Mouse (Mus musculus) embryonic facial prominence, embryonic 12.5 days (tissue): ENCODE data around the gene Spc24. TPM values are rescaled to one million over a fixed set of nuclear protein-coding genes. Genes with fewer than 3 reads are reported as not detected.

ENCODE experiments used
- ATAC-seq: fragments of 200-750 bp; cut with Nextera tagmentation; 2 replicates; pipeline ENCODE4 v1.8.0; 2017; ENCODE audit not compliant: insufficient number of reproducible peaks, insufficient read depth, low FRiP score, low TSS enrichment
- H3K27ac ChIP-seq: fragments of 300-500 bp; sonication (generic); 2 replicates; pipeline ENCODE4 v1.5.1; 2016; ENCODE audit warnings: mild to moderate bottlenecking
- H3K27me3 ChIP-seq: fragments of 300-500 bp; sonication (generic); 2 replicates; pipeline ENCODE4 v1.6.1; 2016; ENCODE audit warnings: mild to moderate bottlenecking, moderate library complexity
- H3K36me3 ChIP-seq: fragments of 300-500 bp; sonication (generic); 2 replicates; pipeline ENCODE4 v1.6.1; 2016; ENCODE audit warnings: mild to moderate bottlenecking
- H3K4me1 ChIP-seq: fragments of 300-500 bp; sonication (generic); 2 replicates; pipeline ENCODE4 v1.6.1; 2016
- H3K4me2 ChIP-seq: fragments of 300-500 bp; sonication (generic); replicated peaks from 2 replicates; pipeline ENCODE4 v1.6.1; 2016; ENCODE audit warnings: mild to moderate bottlenecking, moderate library complexity
- H3K4me3 ChIP-seq: fragments of 300-500 bp; sonication (generic); 2 replicates; pipeline ENCODE4 v1.5.1; 2016; ENCODE audit warnings: mild to moderate bottlenecking
- H3K9ac ChIP-seq: fragments of 300-500 bp; sonication (generic); 2 replicates; pipeline ENCODE4 v1.6.1; 2016; ENCODE audit warnings: mild to moderate bottlenecking, moderate library complexity
- H3K9me3 ChIP-seq: fragments of 300-500 bp; sonication (generic); 2 replicates; pipeline ENCODE4 v1.6.1; 2016; ENCODE audit warnings: mild to moderate bottlenecking, moderate library complexity
- WGBS: fragments of 180-500 bp; shearing (Covaris S2); methylation state at CpG from one replicate; pipeline ENCODE4 v1.1.7; 2016; 5-methylcytosine and 5-hydroxymethylcytosine counted together
- polyA plus RNA-seq: library from polyadenylated mRNA; unstranded; fragments of >200 nt; fragmentation: Nextera tagmentation; extraction: Ambion mirVana; gene quantifications from 2 replicates; pipeline ENCODE4 v1.2.1, GENCODE M21; 2016

The Spc24 gene
- polyA plus RNA-seq, 1 experiment from 2014 or later, result 117 TPM

GRCm38 (mm10) chr9:21758576-21759529 lies 1.2 kb downstream of the Spc24 start:
- Histone ChIP-seq H3K4me1 (peaks cover 11% of the 10 kb centered on the region), H3K36me3 (peaks cover 30% of the 10 kb centered on the region), H3K9ac (peak overlapping the region; percentile 79), H3K27me3 (no peaks in the 10 kb centered on the region), H3K4me2 (peak overlapping the region; percentile 59), H3K27ac (no peak overlapping the region), H3K9me3 (no peaks in the 10 kb centered on the region), H3K4me3 (peak overlapping the region; percentile 80)
- ATAC-seq, result no peak
- 53% methylated on average over 14 of the region's 14 CpGs for WGBS

GRCm38 (mm10) chr9:21754516-21755321 lies 5.4 kb downstream of the Spc24 start:
- Histone ChIP-seq H3K4me3 (no peak overlapping the region), H3K4me1 (peaks cover 17% of the 10 kb centered on the region), H3K4me2 (no peak overlapping the region), H3K27ac (no peak overlapping the region), H3K9ac (no peak overlapping the region), H3K27me3 (no peaks in the 10 kb centered on the region), H3K36me3 (peaks cover 43% of the 10 kb centered on the region), H3K9me3 (no peaks in the 10 kb centered on the region)
- whole genome bisulfite sequencing, result 72% methylated on average over 13 of the region's 13 CpGs
- no peak for ATAC-seq

- Histone ChIP-seq H3K36me3 (peaks cover 50% of the 10 kb centered on the region), H3K27me3 (no peaks in the 10 kb centered on the region), H3K4me3 (no peak overlapping the region), H3K27ac (no peak overlapping the region), H3K4me1 (peaks cover 12% of the 10 kb centered on the region), H3K4me2 (no peak overlapping the region), H3K9me3 (no peaks in the 10 kb centered on the region), H3K9ac (no peak overlapping the region)
- WGBS, result 87% methylated on average over 2 of the region's 2 CpGs
- no peak for ATAC-seq
Measured at GRCm38 (mm10) chr9:21754003-21754402, 6.1 kb downstream of the Spc24 start.

- 43% methylated on average over 10 of the region's 10 CpGs for WGBS
- Histone ChIP-seq H3K36me3 (peaks cover 63% of the 10 kb centered on the region), H3K27ac (peak overlapping the region; percentile 56), H3K9ac (no peak overlapping the region), H3K4me2 (no peak overlapping the region), H3K4me1 (peaks cover 6% of the 10 kb centered on the region; the same call in 1 of the 2 replicates), H3K9me3 (no peaks in the 10 kb centered on the region), H3K4me3 (no peak overlapping the region), H3K27me3 (no peaks in the 10 kb centered on the region)
- ATAC-seq, result peak; percentile 37; the same call in 1 of the 2 replicates
Measured at GRCm38 (mm10) chr9:21752252-21752792, 7.8 kb downstream of the Spc24 start.

GRCm38 (mm10) chr9:21751347-21751746 lies 8.8 kb downstream of the Spc24 start:
- WGBS, result 72% methylated on average over 6 of the region's 6 CpGs

GRCm38 (mm10) chr9:21750370-21750769 lies 9.7 kb downstream of the Spc24 start:
- H3K27ac ChIP-seq, result 0 out of 2 replicates have a peak overlapping the region, but pooled peaks have one; percentile 30
- WGBS, result 63% methylated on average over 3 of the region's 3 CpGs
- no peaks in the 10 kb centered on the region for H3K9me3 ChIP-seq
- no peak for ATAC-seq
- no peak overlapping the region for H3K4me2 ChIP-seq
- no peak overlapping the region for H3K9ac ChIP-seq
- peaks cover 66% of the 10 kb centered on the region for H3K36me3 ChIP-seq
- no peaks in the 10 kb centered on the region for H3K27me3 ChIP-seq
- H3K4me1 ChIP-seq, result peaks cover 6% of the 10 kb centered on the region; the same call in 1 of the 2 replicates
- no peak overlapping the region for H3K4me3 ChIP-seq

More at GRCm38 (mm10) chr9:21751347-21751746, 8.8 kb downstream of the Spc24 start:
- no peak for ATAC-seq
- Histone ChIP-seq H3K9ac (no peak overlapping the region), H3K27ac (peak overlapping the region; percentile 46; the same call in 1 of the 2 replicates), H3K4me1 (peaks cover 6% of the 10 kb centered on the region; the same call in 1 of the 2 replicates), H3K9me3 (no peaks in the 10 kb centered on the region), H3K4me3 (no peak overlapping the region), H3K36me3 (peaks cover 63% of the 10 kb centered on the region), H3K27me3 (no peaks in the 10 kb centered on the region), H3K4me2 (no peak overlapping the region)

GRCm38 (mm10) chr9:21749382-21750118 lies 10.6 kb downstream of the Spc24 start:
- H3K4me3 ChIP-seq, result no peak overlapping the region
- peaks cover 68% of the 10 kb centered on the region for H3K36me3 ChIP-seq
- ATAC-seq, result no peak
- no peak overlapping the region for H3K9ac ChIP-seq
- no peaks in the 10 kb centered on the region for H3K9me3 ChIP-seq
- 87% methylated on average over 6 of the region's 6 CpGs for WGBS
- no peak overlapping the region for H3K4me2 ChIP-seq
- H3K27me3 ChIP-seq, result no peaks in the 10 kb centered on the region
- H3K4me1 ChIP-seq, result peaks cover 6% of the 10 kb centered on the region; the same call in 1 of the 2 replicates
- 0 out of 2 replicates have a peak overlapping the region, but pooled peaks have one; percentile 30 for H3K27ac ChIP-seq

- ATAC-seq, result no peak
- WGBS, result 92% methylated on average over 10 of the region's 10 CpGs
- Histone ChIP-seq H3K4me2 (no peak overlapping the region), H3K9me3 (no peaks in the 10 kb centered on the region), H3K4me1 (peaks cover 6% of the 10 kb centered on the region; the same call in 1 of the 2 replicates), H3K27ac (no peak overlapping the region), H3K9ac (no peak overlapping the region), H3K4me3 (no peak overlapping the region), H3K27me3 (no peaks in the 10 kb centered on the region), H3K36me3 (peaks cover 74% of the 10 kb centered on the region)
Measured at GRCm38 (mm10) chr9:21748491-21748890, 11.6 kb downstream of the Spc24 start.

- ATAC-seq, result no peak
- Histone ChIP-seq H3K27me3 (no peaks in the 10 kb centered on the region), H3K4me2 (no peak overlapping the region), H3K9me3 (no peaks in the 10 kb centered on the region), H3K9ac (no peak overlapping the region), H3K27ac (no peak overlapping the region), H3K36me3 (peaks cover 75% of the 10 kb centered on the region), H3K4me1 (peaks cover 6% of the 10 kb centered on the region; the same call in 1 of the 2 replicates), H3K4me3 (no peak overlapping the region)
- 77% methylated on average over 7 of the region's 7 CpGs for WGBS
Measured at GRCm38 (mm10) chr9:21748033-21748432, 12.1 kb downstream of the Spc24 start.

- Histone ChIP-seq H3K4me2 (no peak overlapping the region), H3K27me3 (no peaks in the 10 kb centered on the region), H3K9me3 (no peaks in the 10 kb centered on the region), H3K36me3 (peaks cover 83% of the 10 kb centered on the region), H3K4me1 (peaks cover 2% of the 10 kb centered on the region; the same call in 1 of the 2 replicates), H3K27ac (no peak overlapping the region), H3K9ac (no peak overlapping the region), H3K4me3 (no peak overlapping the region)
- 92% methylated on average over 3 of the region's 3 CpGs for WGBS
- ATAC-seq, result no peak
Measured at GRCm38 (mm10) chr9:21747238-21747774, 12.8 kb downstream of the Spc24 start.
